Mouse (Mus musculus): ENCODE results near the gene Kcnq1. TPM values are rescaled to one million over a fixed set of nuclear protein-coding genes. Genes with fewer than 3 reads are reported as not detected.

Gene Kcnq1
- polyA plus RNA-seq, 1 experiment from 2014 or later, result 0.91 TPM

DNA sequence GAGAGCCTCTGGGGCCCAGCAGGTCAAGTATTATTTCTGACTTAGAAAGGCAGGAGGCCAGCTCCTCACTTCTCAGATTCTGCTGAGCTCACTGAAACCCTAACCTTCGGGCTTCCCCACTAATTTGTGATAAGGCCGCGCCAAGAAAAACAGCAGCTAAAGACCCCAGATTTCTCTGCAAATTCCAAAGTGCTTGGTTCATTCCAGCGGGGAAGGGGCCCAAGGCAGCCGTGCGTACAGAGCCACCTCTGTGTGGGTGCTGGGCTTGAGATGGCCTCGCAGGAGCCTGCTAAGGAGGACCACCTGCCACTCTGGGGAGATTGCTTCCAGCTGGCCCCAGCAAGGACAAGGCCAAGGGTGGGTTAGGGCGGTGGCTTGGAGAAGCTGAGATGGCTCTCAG lies 214.2 kb downstream of the Kcnq1 start:
- 52% methylated on average over 8 of the region's 8 CpGs for WGBS (ENCODE audit: insufficient replicate concordance)
- Histone ChIP-seq H3K27ac (replicated peaks) (no peak overlapping the region), H3K4me2 (no peak overlapping the region), H3K36me3 (replicated peaks) (no peaks in the 10 kb centered on the region), H3K27me3 (no peaks in the 10 kb centered on the region; the same call in 1 of the 2 replicates), H3K4me1 (replicated peaks) (peaks cover under 1% of the 10 kb centered on the region; the same call in 1 of the 2 replicates), H3K4me3 (replicated peaks) (no peak overlapping the region), H3K9ac (no peak overlapping the region), H3K9me3 (replicated peaks) (no peaks in the 10 kb centered on the region)
- ATAC-seq (ENCODE audit: insufficient read depth), result no peak

GRCm38 (mm10) chr7:143325051-143325450 lies 218.9 kb downstream of the Kcnq1 start:
- no peaks in the 10 kb centered on the region for H3K9me3 ChIP-seq (replicated peaks)
- no peaks in the 10 kb centered on the region for H3K36me3 ChIP-seq (replicated peaks)
- H3K4me1 ChIP-seq (replicated peaks), result no peaks in the 10 kb centered on the region
- no peaks in the 10 kb centered on the region for H3K27me3 ChIP-seq
- no peak for ATAC-seq (ENCODE audit: insufficient read depth)
- no peak overlapping the region for H3K4me3 ChIP-seq (replicated peaks)
- 83% methylated on average over 16 of the region's 16 CpGs for WGBS (ENCODE audit: insufficient replicate concordance)
- H3K4me2 ChIP-seq, result no peak overlapping the region
- H3K27ac ChIP-seq (replicated peaks), result no peak overlapping the region
- H3K9ac ChIP-seq, result no peak overlapping the region

DNA sequence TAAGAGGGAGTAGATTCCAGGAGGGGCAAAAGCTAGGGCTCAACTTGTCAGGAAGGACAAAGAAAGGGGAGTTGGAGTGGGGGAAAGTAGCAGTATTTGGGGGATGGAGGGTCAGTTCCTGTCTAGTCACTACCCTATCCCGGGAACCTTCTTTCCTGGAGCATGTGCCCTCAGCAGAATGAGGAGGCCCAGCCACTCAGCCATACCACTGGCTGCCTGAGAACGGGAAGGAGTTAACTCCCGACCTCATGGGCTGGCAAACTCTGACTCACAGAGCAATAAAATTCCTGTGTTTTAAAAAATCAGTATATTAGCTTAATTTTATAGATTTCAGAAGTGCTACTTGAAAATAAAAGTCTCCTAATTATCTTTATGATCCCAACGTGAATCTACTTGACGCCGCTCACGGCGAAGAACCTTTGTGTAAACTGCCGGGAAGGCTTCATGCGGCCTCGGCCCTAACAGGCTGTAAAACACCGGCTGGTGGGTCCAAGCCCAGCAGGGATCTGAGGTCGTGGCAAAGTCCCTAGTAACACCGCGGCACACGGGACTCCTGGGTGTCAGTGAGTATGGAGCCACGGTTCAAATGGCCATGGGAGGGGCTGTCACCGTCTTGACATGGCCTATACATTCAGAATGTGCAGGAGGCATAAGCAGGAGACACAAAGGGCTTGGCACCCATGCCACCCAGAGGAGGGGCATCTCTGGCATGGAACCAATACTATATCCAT lies 222.2 kb downstream of the Kcnq1 start:
- H3K9me3 ChIP-seq (replicated peaks), result no peaks in the 10 kb centered on the region
- 64% methylated on average over 18 of the region's 18 CpGs for WGBS (ENCODE audit: insufficient replicate concordance)
- no peak overlapping the region for H3K27ac ChIP-seq (replicated peaks)
- no peak for ATAC-seq (ENCODE audit: insufficient read depth)
- no peaks in the 10 kb centered on the region for H3K27me3 ChIP-seq
- no peaks in the 10 kb centered on the region for H3K36me3 ChIP-seq (replicated peaks)
- no peak overlapping the region for H3K4me2 ChIP-seq
- H3K9ac ChIP-seq, result no peak overlapping the region
- no peak overlapping the region for H3K4me3 ChIP-seq (replicated peaks)
- 0 out of 2 replicates have a peak, but pooled peaks cover 3% of the 10 kb centered on the region for H3K4me1 ChIP-seq (replicated peaks)

- no peaks in the 10 kb centered on the region for H3K36me3 ChIP-seq (replicated peaks)
- no peak for ATAC-seq (ENCODE audit: insufficient read depth)
- 69% methylated on average over 14 of the region's 14 CpGs for WGBS (ENCODE audit: insufficient replicate concordance)
- H3K4me1 ChIP-seq (replicated peaks), result 0 out of 2 replicates have a peak, but pooled peaks cover 3% of the 10 kb centered on the region
- H3K4me2 ChIP-seq, result no peak overlapping the region
- no peak overlapping the region for H3K9ac ChIP-seq
- H3K9me3 ChIP-seq (replicated peaks), result no peaks in the 10 kb centered on the region
- no peaks in the 10 kb centered on the region for H3K27me3 ChIP-seq
- H3K4me3 ChIP-seq (replicated peaks), result no peak overlapping the region
- no peak overlapping the region for H3K27ac ChIP-seq (replicated peaks)
These were observed 223.1 kb downstream of the Kcnq1 start for GRCm38 (mm10) chr7:143329110-143329810.

- Histone ChIP-seq H3K9ac (no peak overlapping the region), H3K4me1 (replicated peaks) (0 out of 2 replicates have a peak, but pooled peaks cover 3% of the 10 kb centered on the region), H3K4me3 (replicated peaks) (no peak overlapping the region), H3K9me3 (replicated peaks) (no peaks in the 10 kb centered on the region), H3K36me3 (replicated peaks) (no peaks in the 10 kb centered on the region), H3K27me3 (no peaks in the 10 kb centered on the region), H3K4me2 (no peak overlapping the region), H3K27ac (replicated peaks) (no peak overlapping the region)
- no peak for ATAC-seq (ENCODE audit: insufficient read depth)
- 51% methylated on average over 8 of the region's 8 CpGs for WGBS (ENCODE audit: insufficient replicate concordance)
These were observed 226.9 kb downstream of the Kcnq1 start for GRCm38 (mm10) chr7:143333040-143333439.

GRCm38 (mm10) chr7:143333604-143334003 lies 227.4 kb downstream of the Kcnq1 start:
- H3K4me1 ChIP-seq (replicated peaks), result 0 out of 2 replicates have a peak, but pooled peaks cover 3% of the 10 kb centered on the region
- no peak overlapping the region for H3K4me2 ChIP-seq
- no peaks in the 10 kb centered on the region for H3K27me3 ChIP-seq
- no peak for ATAC-seq (ENCODE audit: insufficient read depth)
- no peaks in the 10 kb centered on the region for H3K36me3 ChIP-seq (replicated peaks)
- WGBS (ENCODE audit: insufficient replicate concordance), result 29% methylated on average over 4 of the region's 4 CpGs
- H3K27ac ChIP-seq (replicated peaks), result no peak overlapping the region
- H3K9ac ChIP-seq, result no peak overlapping the region
- no peak overlapping the region for H3K4me3 ChIP-seq (replicated peaks)
- no peaks in the 10 kb centered on the region for H3K9me3 ChIP-seq (replicated peaks)

DNA sequence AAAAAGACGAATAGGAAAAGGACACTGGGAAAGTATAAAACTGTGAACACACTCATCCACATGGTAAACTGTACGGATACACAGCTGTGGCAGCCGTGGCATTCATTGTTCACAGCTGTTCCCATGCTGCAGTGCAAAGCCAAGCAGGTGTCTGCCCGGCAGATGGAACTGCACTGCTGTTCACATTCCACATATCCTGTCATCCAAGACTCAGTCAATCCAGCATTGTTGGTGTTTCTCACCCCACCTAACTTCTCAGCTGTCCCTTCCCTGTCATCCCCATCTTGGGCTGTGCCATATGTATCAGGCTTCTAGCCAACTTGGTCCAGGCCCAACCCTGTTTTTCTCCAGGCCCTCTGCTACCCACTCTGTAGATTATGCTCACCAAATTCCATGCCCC lies 232.5 kb downstream of the Kcnq1 start:
- no peak overlapping the region for H3K9ac ChIP-seq
- H3K4me2 ChIP-seq, result no peak overlapping the region
- no peak overlapping the region for H3K4me3 ChIP-seq (replicated peaks)
- H3K4me1 ChIP-seq (replicated peaks), result no peaks in the 10 kb centered on the region
- WGBS (ENCODE audit: insufficient replicate concordance), result 55% methylated on average over 4 of the region's 4 CpGs
- no peak overlapping the region for H3K27ac ChIP-seq (replicated peaks)
- H3K9me3 ChIP-seq (replicated peaks), result no peaks in the 10 kb centered on the region
- H3K27me3 ChIP-seq, result no peaks in the 10 kb centered on the region
- no peak for ATAC-seq (ENCODE audit: insufficient read depth)
- H3K36me3 ChIP-seq (replicated peaks), result no peaks in the 10 kb centered on the region

GRCm38 (mm10) chr7:143340601-143341281 lies 234.6 kb downstream of the Kcnq1 start:
- Histone ChIP-seq H3K4me3 (replicated peaks) (no peak overlapping the region), H3K4me1 (replicated peaks) (no peaks in the 10 kb centered on the region), H3K9me3 (replicated peaks) (no peaks in the 10 kb centered on the region), H3K27ac (replicated peaks) (no peak overlapping the region), H3K4me2 (no peak overlapping the region), H3K9ac (no peak overlapping the region), H3K36me3 (replicated peaks) (no peaks in the 10 kb centered on the region), H3K27me3 (no peaks in the 10 kb centered on the region)
- ATAC-seq (ENCODE audit: insufficient read depth), result no peak
- 65% methylated on average over 15 of the region's 15 CpGs for WGBS (ENCODE audit: insufficient replicate concordance)

DNA sequence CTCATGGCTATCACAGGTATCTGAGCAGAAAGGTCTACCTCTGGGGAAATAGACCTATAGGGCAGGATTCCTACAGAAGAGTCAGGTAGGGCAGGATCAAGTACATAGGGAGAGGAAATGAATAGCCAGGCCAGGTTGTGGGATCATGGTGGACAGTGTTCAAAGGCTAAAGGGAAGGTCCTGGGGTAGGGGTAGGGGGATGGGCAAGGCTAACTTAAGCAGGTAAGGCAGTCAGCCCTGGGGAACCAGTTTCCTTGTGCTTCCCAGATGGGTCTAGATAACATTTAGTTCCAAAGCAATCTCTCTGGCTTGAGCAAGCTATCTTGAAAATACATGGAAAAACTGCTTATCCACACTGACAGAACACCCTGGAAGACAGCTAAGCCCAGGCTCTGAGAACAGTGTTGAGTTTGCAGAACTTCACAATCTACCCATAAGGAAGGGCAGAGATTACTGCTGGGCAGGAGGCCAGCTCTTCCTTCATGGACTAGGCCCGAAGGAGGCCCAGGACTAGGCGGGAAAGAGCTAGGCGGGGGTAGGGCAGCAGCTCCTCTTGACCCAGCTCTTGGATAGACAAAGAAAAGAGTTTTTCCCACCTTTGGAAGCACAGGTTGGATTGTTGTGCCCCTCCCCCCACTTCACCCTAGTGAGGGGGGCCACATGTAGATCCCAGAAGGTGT lies 235.3 kb downstream of the Kcnq1 start:
- Histone ChIP-seq H3K4me3 (replicated peaks) (no peak overlapping the region), H3K4me1 (replicated peaks) (no peaks in the 10 kb centered on the region), H3K4me2 (no peak overlapping the region), H3K9me3 (replicated peaks) (no peaks in the 10 kb centered on the region), H3K9ac (no peak overlapping the region), H3K36me3 (replicated peaks) (no peaks in the 10 kb centered on the region), H3K27ac (replicated peaks) (no peak overlapping the region), H3K27me3 (no peaks in the 10 kb centered on the region)
- WGBS (ENCODE audit: insufficient replicate concordance), result 55% methylated on average over 3 of the region's 3 CpGs
- no peak for ATAC-seq (ENCODE audit: insufficient read depth)

DNA sequence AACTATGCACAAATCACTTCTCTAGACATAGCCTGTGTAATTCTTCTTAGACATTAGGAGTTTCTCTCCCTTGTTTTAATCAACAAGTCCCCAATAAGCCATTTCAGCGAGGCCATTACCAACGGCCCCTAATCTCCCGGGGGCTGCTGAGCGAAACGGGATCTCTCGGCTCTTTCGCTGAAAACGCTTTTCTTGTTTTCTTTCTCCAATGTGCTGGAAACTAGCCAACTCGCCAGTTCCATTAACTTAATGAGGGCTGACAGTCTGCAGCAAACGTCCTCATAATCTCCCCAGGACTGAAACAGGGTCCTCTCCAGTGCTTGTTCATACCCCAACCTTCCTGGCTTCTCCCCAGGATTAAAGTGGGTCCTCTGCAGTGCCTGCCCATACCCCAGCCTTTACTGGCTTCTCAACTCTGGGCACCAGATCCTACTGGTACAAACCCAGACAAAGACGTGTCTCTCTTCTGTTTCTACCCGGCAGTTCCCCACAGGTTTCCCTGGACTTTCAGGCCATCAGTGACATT lies 237.7 kb downstream of the Kcnq1 start:
- ATAC-seq (ENCODE audit: insufficient read depth), result no peak
- Histone ChIP-seq H3K4me1 (replicated peaks) (no peaks in the 10 kb centered on the region), H3K36me3 (replicated peaks) (no peaks in the 10 kb centered on the region), H3K27me3 (no peaks in the 10 kb centered on the region), H3K9me3 (replicated peaks) (no peaks in the 10 kb centered on the region), H3K4me3 (replicated peaks) (no peak overlapping the region), H3K27ac (replicated peaks) (no peak overlapping the region), H3K9ac (no peak overlapping the region), H3K4me2 (no peak overlapping the region)
- 56% methylated on average over 12 of the region's 12 CpGs for WGBS (ENCODE audit: insufficient replicate concordance)

All from liver, embryonic 15.5 days (tissue).